Mouse (Mus musculus) gastrocnemius, postnatal 25 days (tissue): ENCODE data around the gene Gm43552. TPM values are rescaled to one million over a fixed set of nuclear protein-coding genes. Genes with fewer than 3 reads are reported as not detected.

Experiments used
- DNase-seq: peaks from one replicate; pipeline ENCODE4 v3.0.0; 2022
- total RNA-seq, 2 experiments: library from RNA; stranded (reverse); gene quantifications; 1 replicate in 1 of 2; 2 replicates in 1 of 2; pipeline ENCODE4 v1.2.3; 2021

Gm43552 gene
- total RNA-seq, 2 experiments from 2014 or later, result 2.6 TPM; not detected in 1

DNA sequence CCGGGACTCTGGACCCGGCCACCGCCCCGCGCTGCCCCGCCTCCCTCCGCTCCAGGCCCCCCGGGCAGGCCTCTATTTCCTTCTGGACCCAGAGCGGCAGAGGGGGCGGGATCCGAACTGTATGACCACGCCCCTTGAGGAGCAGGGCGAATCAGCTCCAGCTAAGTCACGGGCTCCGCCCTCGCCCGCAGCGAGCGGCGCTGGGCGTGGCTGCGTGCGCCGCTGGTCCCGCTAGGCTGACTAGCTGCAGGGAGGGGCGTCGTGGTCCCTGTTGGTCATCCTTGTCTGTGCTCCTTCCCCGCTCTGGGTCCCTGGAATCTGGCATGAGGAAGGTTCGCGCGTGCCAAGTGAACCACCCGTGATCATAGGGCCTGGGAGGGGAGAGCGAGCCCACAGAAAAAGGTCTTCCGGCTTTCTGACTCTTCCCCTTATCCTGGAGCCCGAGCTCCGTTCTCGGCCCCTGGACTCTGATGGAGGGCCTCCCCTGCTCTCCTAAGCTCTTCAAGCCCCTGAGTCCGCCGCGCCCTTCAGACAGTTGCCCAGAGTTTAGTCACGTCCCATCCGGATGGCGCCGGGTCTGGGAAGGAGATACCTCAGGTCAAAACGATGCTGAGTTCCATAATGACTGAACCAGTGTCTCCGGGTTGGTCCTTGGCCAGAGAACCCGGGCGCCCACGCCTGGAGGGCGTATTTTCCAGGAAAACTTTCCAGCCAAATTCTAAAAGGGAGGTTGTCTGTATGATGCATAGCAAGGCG, 56.6 kb downstream of the Gm43552 start, which contains the start of gene Ugdh:
Gene Ugdh, minus strand, starts transcription at position 144 of the 756 bp plus-strand sequence.
- DNase-seq, result peak; percentile 98

GRCm38 (mm10) chr5:65435363-65435805, 57.2 kb downstream of the Gm43552 start:
- no peak for DNase-seq

DNA sequence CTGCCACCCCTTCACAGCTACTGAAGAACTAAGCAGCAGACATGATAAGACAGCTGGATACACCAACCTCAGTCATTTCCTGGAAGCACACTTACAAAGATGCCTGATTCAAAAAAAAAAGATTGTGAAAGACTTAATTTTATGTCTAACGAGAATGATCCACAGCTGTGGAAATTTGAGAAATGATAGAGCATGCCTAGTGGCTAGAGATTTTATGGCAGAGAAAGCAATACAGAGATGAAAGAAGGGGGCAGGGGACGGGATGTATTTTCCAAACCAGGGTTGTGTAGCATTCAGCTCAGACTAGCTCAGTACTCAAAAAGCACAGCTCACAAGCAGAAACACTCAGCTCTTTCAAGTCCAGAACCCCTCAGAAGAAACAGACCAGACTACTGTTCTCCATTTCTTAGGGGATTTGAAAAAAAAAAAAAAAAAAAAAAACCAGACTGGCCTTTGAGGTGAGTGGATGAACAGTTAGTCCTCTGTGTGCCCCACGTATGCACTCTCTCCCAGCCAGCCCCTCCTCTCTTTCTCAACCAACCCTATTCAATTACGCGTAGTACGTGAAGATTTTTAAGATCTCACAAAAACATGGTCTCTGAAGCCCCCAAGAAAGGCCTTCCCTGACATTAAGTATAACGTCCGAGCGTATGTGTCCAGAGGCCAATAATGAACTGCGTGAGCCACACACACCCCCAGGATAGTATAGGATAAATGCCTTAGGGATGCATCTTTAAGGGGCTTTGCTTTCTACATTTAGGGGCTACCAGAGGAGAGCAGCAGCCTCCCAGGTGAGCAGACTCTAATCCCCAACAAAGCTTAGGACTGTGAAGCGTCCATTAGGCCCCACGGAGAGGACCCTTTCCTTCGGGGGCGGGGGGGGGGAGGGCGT, 57.9 kb downstream of the Gm43552 start:
- no peak for DNase-seq

DNA sequence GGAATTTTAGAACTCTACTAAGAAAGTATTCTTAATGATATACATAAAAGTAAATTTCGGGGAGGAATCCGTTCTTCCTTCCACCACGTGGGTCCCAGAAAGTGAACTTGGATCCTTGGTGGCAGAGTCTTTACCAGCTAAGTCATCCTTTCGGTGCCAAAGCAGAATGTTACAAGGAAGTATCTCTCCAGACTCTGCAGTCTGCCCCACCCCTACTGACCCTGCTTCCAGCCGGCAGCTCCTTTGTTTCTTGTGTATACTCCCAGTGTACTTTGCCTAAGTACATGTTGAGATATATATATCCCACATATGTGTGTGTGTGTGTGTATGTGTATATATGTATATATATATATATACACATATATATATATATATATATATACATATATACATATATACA, 63.2 kb downstream of the Gm43552 start:
- DNase-seq, result no peak

GRCm38 (mm10) chr5:65428321-65428720, 64.3 kb downstream of the Gm43552 start:
- DNase-seq, result no peak

GRCm38 (mm10) chr5:65425251-65425650, 67.4 kb downstream of the Gm43552 start:
- no peak for DNase-seq

DNA sequence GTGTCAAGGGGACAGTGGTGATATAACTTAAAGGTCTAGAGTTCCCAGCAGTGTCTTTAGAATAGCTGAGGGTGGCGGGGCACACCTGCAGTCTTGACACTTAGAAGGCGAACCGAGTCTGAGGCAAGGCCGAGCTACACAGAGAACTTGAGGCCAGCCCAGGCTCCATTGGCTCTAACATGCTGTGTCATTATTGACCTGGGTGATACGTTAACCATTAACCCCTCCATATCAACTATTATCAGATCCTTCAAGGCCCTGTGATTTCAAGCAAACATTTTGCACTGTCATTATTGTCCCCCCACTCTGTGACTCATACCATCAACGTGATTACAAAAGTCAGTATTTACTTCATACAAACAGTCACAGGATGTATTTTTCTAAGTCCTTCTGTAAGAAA, 68.4 kb downstream of the Gm43552 start:
- no peak for DNase-seq

DNA sequence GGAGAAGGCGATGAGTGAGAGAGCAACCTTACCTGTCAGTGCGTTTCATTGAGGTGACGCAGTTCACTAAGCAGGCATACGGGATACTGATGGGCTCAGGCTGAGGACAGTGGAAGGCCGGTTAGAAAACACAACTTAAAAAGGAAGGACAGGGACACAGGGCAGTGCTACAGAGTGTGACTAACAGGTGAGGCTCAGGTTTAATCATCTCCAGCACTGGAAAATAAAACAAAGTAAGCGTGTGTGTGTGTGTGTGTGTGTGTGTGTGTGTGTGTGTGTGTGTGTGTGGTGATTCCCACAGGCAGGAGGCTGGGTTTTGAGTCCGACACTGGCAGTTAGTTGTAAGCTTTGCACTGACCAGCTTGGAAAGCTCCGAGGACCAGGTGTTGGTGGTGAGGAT, 69.8 kb downstream of the Gm43552 start:
- no peak for DNase-seq

DNA sequence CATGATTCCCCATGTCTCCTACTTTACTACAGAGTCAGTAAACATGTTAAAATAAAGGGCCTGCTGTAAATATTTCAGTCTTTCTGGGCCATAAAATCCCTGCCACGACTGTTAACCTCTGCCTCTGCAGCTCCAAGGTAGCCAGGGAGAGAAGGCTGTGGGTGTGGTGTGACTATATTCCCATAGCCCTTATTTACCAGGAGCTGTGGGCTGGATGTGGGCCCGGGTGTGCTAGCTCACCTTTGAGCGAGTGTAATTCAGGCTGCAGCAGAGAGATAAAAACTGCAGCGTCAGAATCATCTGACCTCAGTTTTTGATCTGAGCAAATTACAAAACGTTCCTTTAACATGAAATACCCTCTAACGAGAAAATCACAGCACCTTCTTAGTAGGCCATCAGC, 71.8 kb downstream of the Gm43552 start:
- no peak for DNase-seq

DNA sequence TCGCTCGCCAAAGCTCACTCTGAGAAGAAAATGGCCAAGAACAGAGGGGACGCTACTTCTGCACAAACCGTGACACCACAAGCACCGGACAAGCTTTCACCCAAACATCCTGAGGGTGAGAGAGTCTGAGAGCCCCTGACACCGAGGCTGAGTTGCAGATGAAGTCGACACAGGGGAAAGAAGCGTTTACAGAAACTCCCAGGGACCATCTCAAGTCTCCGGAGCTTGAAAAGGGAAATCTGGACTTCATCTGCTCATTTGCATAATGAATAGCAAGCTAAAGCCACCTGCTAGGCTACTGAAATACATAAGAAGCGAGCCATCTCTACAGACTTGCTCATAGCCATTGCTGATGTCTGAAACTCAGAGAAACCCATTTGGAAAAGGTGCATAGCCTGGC, 73.5 kb downstream of the Gm43552 start:
- DNase-seq, result no peak

- no peak for DNase-seq
Observed at GRCm38 (mm10) chr5:65415653-65416458, 76.8 kb downstream of the Gm43552 start.

GRCm38 (mm10) chr5:65407989-65408388, 84.6 kb downstream of the Gm43552 start:
- DNase-seq, result no peak

- DNase-seq, result peak; percentile 61
Observed at GRCm38 (mm10) chr5:65401251-65401994, 91.2 kb downstream of the Gm43552 start.

GRCm38 (mm10) chr5:65394425-65394824, 98.2 kb downstream of the Gm43552 start:
- DNase-seq, result no peak

GRCm38 (mm10) chr5:65391753-65392152, 100.9 kb downstream of the Gm43552 start:
- DNase-seq, result no peak

DNA sequence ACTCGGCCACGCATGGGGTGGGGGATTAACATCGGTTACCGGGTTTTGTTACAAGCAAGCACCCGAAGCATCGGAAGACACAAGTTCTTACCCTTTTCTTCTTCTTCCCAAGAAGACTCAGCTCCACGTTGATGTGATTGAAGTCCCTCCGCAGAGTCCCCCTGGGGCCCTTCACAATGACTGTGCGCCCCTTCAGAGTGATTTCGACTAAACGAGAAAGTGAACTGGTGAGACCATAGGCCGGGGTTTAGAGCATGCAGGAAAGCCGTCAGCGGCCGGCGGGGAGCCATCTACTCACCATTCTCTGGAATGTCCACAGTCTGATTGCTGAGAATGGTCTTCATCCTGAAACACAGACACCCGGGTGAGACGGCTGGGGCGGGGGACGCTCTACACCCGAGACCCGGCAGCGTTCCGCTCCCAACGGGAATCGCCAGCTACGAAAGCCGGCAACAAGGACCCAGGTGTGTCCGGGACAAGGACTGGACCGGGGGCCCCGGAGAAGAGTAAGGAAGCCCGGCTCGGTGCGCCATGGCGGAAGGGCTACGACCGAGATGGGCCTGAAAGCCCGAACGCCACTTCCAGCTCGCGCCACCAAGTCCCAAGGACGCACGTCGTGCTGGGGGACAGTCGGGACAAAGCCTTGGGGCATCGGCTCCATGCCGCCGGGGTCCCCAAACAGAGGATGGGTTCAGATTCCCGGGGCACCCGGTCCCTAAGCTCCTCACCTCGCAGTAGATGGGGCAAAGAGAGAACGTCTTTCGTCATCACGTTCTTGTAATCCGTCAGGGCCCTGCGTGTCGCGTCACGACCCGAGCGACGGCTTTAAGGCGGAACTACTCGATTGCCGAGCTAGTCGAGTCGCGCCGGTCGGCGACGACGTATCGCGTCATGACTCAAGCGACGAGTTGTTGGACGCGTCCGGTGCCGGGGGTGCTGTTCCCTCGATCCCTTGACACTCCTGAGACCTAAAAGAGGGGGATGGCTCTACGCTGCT, 101.7 kb downstream of the Gm43552 start, which contains the start of the genes Rpl9 and Lias:
Gene Rpl9, minus strand, starts transcription at position 797 of the 997 bp plus-strand sequence.
Gene Lias, plus strand, starts transcription at position 850 of the 997 bp plus-strand sequence.
- DNase-seq, result peak; percentile 96

- no peak for DNase-seq
Observed at GRCm38 (mm10) chr5:65387008-65387867, 105.4 kb downstream of the Gm43552 start.

DNA sequence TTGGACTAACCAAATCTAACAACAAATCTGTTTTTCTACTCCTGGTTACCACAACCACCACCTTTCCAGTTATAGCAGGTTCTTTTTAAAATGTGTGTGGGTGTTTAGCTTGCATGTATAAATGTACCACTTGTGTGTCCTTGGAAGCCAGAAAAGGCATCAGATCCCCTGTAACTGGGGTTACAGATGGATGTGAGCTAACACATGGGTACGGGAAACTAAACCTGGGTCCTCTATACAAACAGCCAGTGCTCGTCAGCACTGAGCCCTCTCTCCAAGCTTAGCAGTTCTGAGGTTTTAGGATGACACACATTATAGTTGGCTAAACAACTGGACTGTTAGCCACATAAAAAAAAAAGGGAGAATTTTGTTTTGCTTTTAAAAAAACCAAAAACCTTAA, 106.9 kb downstream of the Gm43552 start:
- DNase-seq, result no peak
